Mouse (Mus musculus) testis, postnatal 10 days (tissue): ENCODE data around the gene Pheta1.
"Not testable (repeated sequence)": the region's sequence is repeated elsewhere in the genome, so short reads cannot be mapped to it uniquely, and the experiment has no call there.

ENCODE experiments used
- DNase-seq: peaks from one replicate; pipeline ENCODE4 v3.0.0; 2021; ENCODE audit warnings: low spot score

Pheta1 gene

GRCm38 (mm10) chr5:121843138-121843905, 5.5 kb upstream of the Pheta1 start:
- DNase-seq: no peak

GRCm38 (mm10) chr5:121845361-121845760, 3.4 kb upstream of the Pheta1 start:
- DNase-seq: no peak

GRCm38 (mm10) chr5:121846322-121846721, 2.5 kb upstream of the Pheta1 start:
- no peak for DNase-seq

DNA sequence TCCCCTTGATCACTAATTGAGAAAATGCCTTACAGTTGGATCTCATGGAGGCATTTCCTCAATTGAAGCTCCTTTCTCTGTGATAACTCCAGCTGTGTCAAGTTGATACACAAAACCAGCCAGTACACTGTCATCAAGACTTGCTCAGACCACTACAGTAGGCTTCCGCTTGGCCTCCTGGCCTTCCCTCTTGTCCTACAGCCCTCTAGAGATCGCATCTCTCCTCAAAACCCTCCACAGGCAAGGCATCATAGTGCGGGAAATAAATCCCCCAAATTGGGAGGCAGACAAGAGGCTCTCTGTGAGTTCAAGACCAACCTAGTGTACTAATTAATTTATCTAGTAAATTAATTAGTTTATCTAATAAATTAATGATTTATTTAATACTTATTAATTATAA, 1.5 kb upstream of the Pheta1 start:
- not testable (repeated sequence) for DNase-seq

- no peak for DNase-seq
Measured at GRCm38 (mm10) chr5:121848035-121848519, 707 bp upstream of the Pheta1 start.

GRCm38 (mm10) chr5:121849478-121850349, 930 bp downstream of the Pheta1 start:
- no peak for DNase-seq

DNA sequence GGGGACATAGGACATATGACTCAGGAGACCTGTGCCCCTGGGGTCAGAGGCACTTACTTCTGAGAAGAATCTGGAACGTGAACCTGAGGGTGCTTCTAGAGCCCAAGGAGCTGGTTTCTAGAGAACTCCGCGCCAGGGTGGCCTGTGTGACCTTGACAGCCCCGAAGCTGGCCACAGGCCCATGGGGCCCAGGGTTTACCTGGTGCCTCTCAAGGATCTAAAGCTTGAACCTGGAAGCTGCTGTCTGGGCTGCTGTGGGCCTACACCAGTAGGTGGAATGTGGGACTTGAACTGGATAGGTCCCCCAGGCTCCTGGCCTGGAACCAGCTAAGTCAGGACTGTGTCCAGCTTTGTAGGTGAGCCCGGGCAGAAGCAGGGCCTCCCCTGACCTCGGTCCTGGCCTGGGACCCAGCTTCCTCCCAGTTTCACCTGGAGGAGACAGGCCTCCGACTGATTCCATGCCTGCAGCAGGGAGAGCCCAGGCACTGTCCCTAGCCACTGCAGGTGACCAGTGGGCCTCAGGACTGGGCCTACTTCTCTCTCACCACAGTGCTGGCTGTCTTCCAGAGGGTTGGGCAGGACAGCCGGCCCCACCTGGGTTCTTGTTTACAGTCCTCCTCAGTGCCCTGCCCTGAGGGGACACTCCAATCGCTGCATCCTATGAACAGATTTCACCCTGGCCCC, 4.7 kb downstream of the Pheta1 start:
- no peak for DNase-seq

- DNase-seq: no peak
Measured at GRCm38 (mm10) chr5:121854768-121855167, 6.0 kb downstream of the Pheta1 start.

GRCm38 (mm10) chr5:121856740-121857139, 8.0 kb downstream of the Pheta1 start:
- DNase-seq: no peak

GRCm38 (mm10) chr5:121858427-121858826, 9.6 kb downstream of the Pheta1 start:
- no peak for DNase-seq

- DNase-seq: no peak
Measured at GRCm38 (mm10) chr5:121861964-121862363, 13.2 kb downstream of the Pheta1 start.

DNA sequence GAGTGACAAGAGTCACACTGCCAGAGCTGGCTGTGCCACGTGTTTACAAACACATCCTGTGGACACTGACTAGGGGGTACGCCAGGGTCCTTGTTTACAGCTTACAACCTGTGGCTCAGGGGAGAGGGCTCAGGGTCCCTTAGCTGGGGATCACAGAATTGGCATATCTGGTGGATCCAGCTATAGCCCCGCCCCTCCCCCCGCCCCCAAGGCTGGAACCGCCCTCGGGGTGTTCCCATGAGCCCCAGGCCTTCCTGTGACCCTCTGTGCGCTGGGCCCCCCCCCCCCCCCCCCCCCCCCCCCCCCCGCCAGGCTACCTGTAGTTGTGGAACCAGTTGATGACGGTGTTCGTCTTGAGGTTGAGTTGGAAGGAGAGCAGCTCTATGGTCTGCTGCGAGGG, 15.5 kb downstream of the Pheta1 start:
- DNase-seq: no peak

GRCm38 (mm10) chr5:121867963-121868362, 19.2 kb downstream of the Pheta1 start:
- DNase-seq: no peak

DNA sequence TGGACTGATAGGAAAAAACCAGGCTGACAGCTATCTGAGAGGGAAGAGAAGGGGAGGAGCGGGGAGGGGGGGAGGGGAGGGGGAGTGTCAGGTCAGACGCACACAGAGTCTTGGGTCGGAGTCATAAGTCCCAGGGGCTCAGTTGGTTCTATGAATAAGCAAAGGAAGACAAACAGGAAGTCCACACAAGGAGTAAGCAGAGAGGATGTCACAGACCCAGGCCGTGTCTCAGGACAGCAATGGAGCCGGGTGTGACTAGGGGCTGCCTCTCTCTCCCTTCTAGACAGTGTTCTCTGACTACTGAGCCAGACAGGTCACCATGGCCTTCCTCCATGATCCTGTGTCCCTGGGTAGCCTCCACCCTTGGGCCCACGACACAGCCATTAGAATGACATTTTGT, 22.0 kb downstream of the Pheta1 start:
- no peak for DNase-seq

- DNase-seq: no peak
Measured at GRCm38 (mm10) chr5:121871515-121872030, 22.8 kb downstream of the Pheta1 start.

GRCm38 (mm10) chr5:121872158-121872557, 23.4 kb downstream of the Pheta1 start:
- DNase-seq: peak; percentile 96

GRCm38 (mm10) chr5:121875041-121875440, 26.3 kb downstream of the Pheta1 start:
- DNase-seq: no peak

DNA sequence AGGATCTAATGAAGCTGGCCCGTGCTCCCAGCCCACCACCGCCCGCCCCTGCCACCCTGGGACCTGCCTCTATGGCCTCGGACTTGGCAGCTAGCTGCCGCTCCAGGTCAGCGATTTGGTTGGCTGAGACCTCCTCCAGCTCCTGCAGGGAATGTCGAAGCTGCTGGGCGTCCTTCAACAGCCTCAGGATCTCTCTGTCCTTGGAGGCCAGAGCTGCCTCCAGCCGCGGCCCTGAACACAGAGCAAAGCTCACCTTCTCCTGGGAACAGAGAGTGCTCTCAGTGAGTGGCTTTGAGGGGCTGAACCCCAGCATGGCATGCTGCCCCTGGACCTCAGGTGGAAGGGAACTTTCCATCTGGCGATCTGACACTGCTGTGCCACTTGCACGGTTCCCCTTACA, 28.1 kb downstream of the Pheta1 start:
- no peak for DNase-seq

DNA sequence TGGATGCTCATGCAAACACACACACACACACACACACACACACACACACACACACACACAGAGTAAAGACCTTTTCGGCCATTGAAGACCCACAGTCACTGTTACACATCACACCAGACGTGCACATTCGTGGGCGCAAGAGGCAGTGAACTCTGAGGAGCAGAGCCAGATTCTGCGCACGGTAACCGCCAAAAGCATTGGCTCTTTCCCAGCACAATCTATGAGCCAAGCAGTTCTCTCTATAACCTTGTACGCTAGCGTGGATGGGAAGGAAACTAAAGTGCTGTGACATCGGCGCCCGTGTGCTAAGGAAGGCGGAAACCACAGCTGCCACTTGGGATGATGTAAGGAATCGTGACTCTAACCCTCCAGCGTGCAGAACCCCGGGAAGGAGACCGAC, 29.9 kb downstream of the Pheta1 start:
- no peak for DNase-seq

GRCm38 (mm10) chr5:121879211-121879610, 30.4 kb downstream of the Pheta1 start:
- DNase-seq: peak; percentile 67

GRCm38 (mm10) chr5:121883356-121883755, 34.6 kb downstream of the Pheta1 start:
- no peak for DNase-seq

- DNase-seq: no peak
Measured at GRCm38 (mm10) chr5:121889375-121889774, 40.6 kb downstream of the Pheta1 start.
